Mouse (Mus musculus) liver, embryonic 16.5 days (tissue): ENCODE results near the gene Tmem167b. TPM values are rescaled to one million over a fixed set of nuclear protein-coding genes. Genes with fewer than 3 reads are reported as not detected.

ENCODE experiments used
- ATAC-seq: fragments of 200-750 bp; cut with Nextera tagmentation; 2 replicates; pipeline ENCODE4 v1.8.0; 2017; ENCODE audit warnings: low read depth, mild to moderate bottlenecking, moderate number of reproducible peaks, moderate library complexity
- H3K27ac ChIP-seq: fragments of 300-500 bp; sonication (generic); 2 replicates; pipeline ENCODE4 v1.5.1; 2014; ENCODE audit warnings: mild to moderate bottlenecking, low read length
- H3K27me3 ChIP-seq: fragments of 300-500 bp; sonication (generic); 2 replicates; pipeline ENCODE4 v1.6.1; 2014; ENCODE audit warnings: low read depth, low read length, mixed read lengths; ENCODE audit not compliant: control insufficient read depth, insufficient read depth
- H3K36me3 ChIP-seq: fragments of 300-500 bp; sonication (generic); 2 replicates; pipeline ENCODE4 v1.6.1; 2014; ENCODE audit warnings: mild to moderate bottlenecking; ENCODE audit not compliant: control insufficient read depth, insufficient read depth
- H3K4me1 ChIP-seq: fragments of 300-500 bp; sonication (generic); 2 replicates; pipeline ENCODE4 v1.6.1; 2014; ENCODE audit warnings: low read depth, low read length, mixed read lengths; ENCODE audit not compliant: control insufficient read depth
- H3K4me2 ChIP-seq: fragments of 300-500 bp; sonication (generic); 2 replicates; pipeline ENCODE4 v1.6.1; 2014; ENCODE audit warnings: low read depth, low read length, mixed read lengths
- H3K4me3 ChIP-seq: fragments of 300-500 bp; sonication (generic); 2 replicates; pipeline ENCODE4 v1.5.1; 2014; ENCODE audit warnings: low read depth, mild to moderate bottlenecking, low read length
- H3K9ac ChIP-seq: fragments of 300-500 bp; sonication (generic); 2 replicates; pipeline ENCODE4 v1.6.1; 2014; ENCODE audit warnings: low read depth, low read length
- H3K9me3 ChIP-seq: fragments of 300-500 bp; sonication (generic); replicated peaks from 2 replicates; pipeline ENCODE4 v1.6.1; 2016; ENCODE audit warnings: low read length; ENCODE audit not compliant: control insufficient read depth
- WGBS: fragments of 180-500 bp; shearing (Covaris S2); extraction: QIAGEN DNeasy Blood & Tissue Kit; methylation state at CpG from one replicate; pipeline ENCODE4 v1.1.7; 2014; ENCODE audit not compliant: insufficient replicate concordance; 5-methylcytosine and 5-hydroxymethylcytosine counted together
- polyA plus RNA-seq: library from polyadenylated mRNA; unstranded; fragments of >200 nt; fragmentation: Nextera tagmentation; extraction: Ambion mirVana; gene quantifications from 2 replicates; pipeline ENCODE4 v1.2.1, GENCODE M21; 2015

The Tmem167b gene
- polyA plus RNA-seq, 1 experiment from 2014 or later = 16.8 TPM

GRCm38 (mm10) chr3:108554111-108554561, 8.1 kb downstream of the Tmem167b start:
- H3K4me3 ChIP-seq = peak overlapping the region; percentile 83
- no peaks in the 10 kb centered on the region for H3K27me3 ChIP-seq
- H3K27ac ChIP-seq = peak overlapping the region; percentile 88
- H3K4me1 ChIP-seq = peaks cover 17% of the 10 kb centered on the region
- under 1% methylated on average over 42 of the region's 42 CpGs for WGBS
- peaks cover 13% of the 10 kb centered on the region; the same call in 1 of the 2 replicates for H3K36me3 ChIP-seq
- H3K9me3 ChIP-seq = no peaks in the 10 kb centered on the region
- ATAC-seq = peak; percentile 66
- peak overlapping the region; percentile 88 for H3K9ac ChIP-seq
- peak overlapping the region; percentile 79 for H3K4me2 ChIP-seq

- H3K4me2 ChIP-seq = no peak overlapping the region
- H3K36me3 ChIP-seq = no peaks in the 10 kb centered on the region
- no peak overlapping the region for H3K9ac ChIP-seq
- WGBS = 57% methylated on average over 11 of the region's 11 CpGs
- no peak for ATAC-seq
- H3K27ac ChIP-seq = no peak overlapping the region
- no peaks in the 10 kb centered on the region for H3K9me3 ChIP-seq
- peaks cover 3% of the 10 kb centered on the region for H3K4me1 ChIP-seq
- peaks cover 6% of the 10 kb centered on the region for H3K27me3 ChIP-seq
- no peak overlapping the region for H3K4me3 ChIP-seq
These were observed 20.0 kb downstream of the Tmem167b start for GRCm38 (mm10) chr3:108542299-108542698.

- Histone ChIP-seq H3K4me3 (no peak overlapping the region), H3K27ac (no peak overlapping the region), H3K4me1 (peaks cover 7% of the 10 kb centered on the region), H3K9me3 (no peaks in the 10 kb centered on the region), H3K4me2 (peak overlapping the region; percentile 24), H3K9ac (no peak overlapping the region), H3K36me3 (no peaks in the 10 kb centered on the region), H3K27me3 (peaks cover 25% of the 10 kb centered on the region)
- WGBS = 3% methylated on average over 17 of the region's 17 CpGs
- peak; percentile 68 for ATAC-seq
These were observed 25.0 kb downstream of the Tmem167b start for GRCm38 (mm10) chr3:108537303-108537702.

- peaks cover 7% of the 10 kb centered on the region for H3K4me1 ChIP-seq
- H3K4me2 ChIP-seq = peak within 1 kb of the TSS; percentile 39
- H3K4me3 ChIP-seq = peak within 1 kb of the TSS; percentile 21
- H3K27me3 ChIP-seq = peaks cover 25% of the 10 kb centered on the region
- no peaks in the 10 kb centered on the region for H3K9me3 ChIP-seq
- no peak within 1 kb of the TSS for H3K27ac ChIP-seq
- no peaks in the 10 kb centered on the region for H3K36me3 ChIP-seq
- H3K9ac ChIP-seq = no peak within 1 kb of the TSS
- WGBS = 3% methylated on average over 31 of the region's 35 CpGs
- no peak for ATAC-seq
These were observed 25.6 kb downstream of the Tmem167b start, which contains the start of gene 5330417C22Rik for GRCm38 (mm10) chr3:108536517-108537260. TSS of gene 5330417C22Rik (minus strand) at chr3:108536536.

GRCm38 (mm10) chr3:108535896-108536516, 26.3 kb downstream of the Tmem167b start:
- H3K9ac ChIP-seq = no peak overlapping the region
- no peak for ATAC-seq
- H3K4me3 ChIP-seq = no peak overlapping the region
- H3K4me2 ChIP-seq = no peak overlapping the region
- peaks cover 25% of the 10 kb centered on the region for H3K27me3 ChIP-seq
- H3K4me1 ChIP-seq = peaks cover 7% of the 10 kb centered on the region
- no peaks in the 10 kb centered on the region for H3K36me3 ChIP-seq
- H3K27ac ChIP-seq = no peak overlapping the region
- H3K9me3 ChIP-seq = no peaks in the 10 kb centered on the region
- 8% methylated on average over 15 of the region's 15 CpGs for WGBS

GRCm38 (mm10) chr3:108533951-108534350, 28.3 kb downstream of the Tmem167b start, which contains the start of gene 1700013F07Rik:
TSS of gene 1700013F07Rik (plus strand) at chr3:108534150.
- Histone ChIP-seq H3K9me3 (no peaks in the 10 kb centered on the region), H3K36me3 (no peaks in the 10 kb centered on the region), H3K27me3 (peaks cover 25% of the 10 kb centered on the region), H3K9ac (no peak within 1 kb of the TSS), H3K4me1 (peaks cover 7% of the 10 kb centered on the region), H3K4me3 (no peak within 1 kb of the TSS), H3K27ac (no peak within 1 kb of the TSS), H3K4me2 (no peak within 1 kb of the TSS)
- WGBS = 58% methylated on average over 6 of the region's 6 CpGs
- no peak for ATAC-seq

- peak; percentile 76; the same call in 1 of the 2 replicates for ATAC-seq
- H3K27me3 ChIP-seq = peaks cover 25% of the 10 kb centered on the region
- H3K4me3 ChIP-seq = no peak overlapping the region
- H3K36me3 ChIP-seq = no peaks in the 10 kb centered on the region
- WGBS = 41% methylated on average over 9 of the region's 9 CpGs
- no peak overlapping the region for H3K27ac ChIP-seq
- no peaks in the 10 kb centered on the region for H3K9me3 ChIP-seq
- H3K4me1 ChIP-seq = peaks cover 7% of the 10 kb centered on the region
- H3K9ac ChIP-seq = no peak overlapping the region
- H3K4me2 ChIP-seq = no peak overlapping the region
These were observed 29.0 kb downstream of the Tmem167b start for GRCm38 (mm10) chr3:108533114-108533885.

GRCm38 (mm10) chr3:108528489-108528888, 33.8 kb downstream of the Tmem167b start:
- H3K27me3 ChIP-seq = no peaks in the 10 kb centered on the region
- no peaks in the 10 kb centered on the region for H3K36me3 ChIP-seq
- 70% methylated on average over 8 of the region's 8 CpGs for whole genome bisulfite sequencing
- ATAC-seq = no peak
- H3K9me3 ChIP-seq = no peaks in the 10 kb centered on the region
- no peak overlapping the region for H3K4me3 ChIP-seq
- H3K4me2 ChIP-seq = no peak overlapping the region
- H3K27ac ChIP-seq = no peak overlapping the region
- no peak overlapping the region for H3K9ac ChIP-seq
- no peaks in the 10 kb centered on the region for H3K4me1 ChIP-seq
